Mouse (Mus musculus): ENCODE data around the gene Cdc42. TPM values are rescaled to one million over a fixed set of nuclear protein-coding genes. Genes with fewer than 3 reads are reported as not detected.
A peak's percentile ranks its signal among the peaks of the same experiment; 100 is the strongest.

Cdc42 gene
- polyA plus RNA-seq, 1 experiment from 2014 or later = 669 TPM

DNA sequence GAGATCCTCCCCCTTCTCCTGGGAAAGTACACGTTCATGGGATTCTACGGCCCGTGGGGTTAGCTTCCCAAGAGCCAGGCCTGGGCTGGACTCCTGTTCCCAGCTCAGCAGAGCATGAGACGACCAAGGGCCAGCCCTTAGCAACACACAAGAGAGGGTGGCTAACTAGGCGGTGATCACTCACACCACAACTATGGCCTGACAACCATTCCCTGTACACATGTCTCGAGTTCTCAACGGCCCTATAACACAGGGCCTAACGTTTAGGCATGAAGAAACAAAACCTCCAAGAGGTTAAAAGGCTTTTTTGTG lies 51.0 kb downstream of the Cdc42 start:
- no peaks in the 10 kb centered on the region for H3K27me3 ChIP-seq
- H3K9me3 ChIP-seq = no peaks in the 10 kb centered on the region
- no peak for ATAC-seq (ENCODE audit: insufficient number of reproducible peaks, insufficient read depth, low FRiP score, low TSS enrichment)
- WGBS = 72% methylated on average over 8 of the region's 8 CpGs
- no peak overlapping the region for H3K4me3 ChIP-seq
- H3K36me3 ChIP-seq = no peaks in the 10 kb centered on the region
- no peak overlapping the region for H3K27ac ChIP-seq
- H3K4me1 ChIP-seq = peaks cover 12% of the 10 kb centered on the region
- H3K4me2 ChIP-seq (replicated peaks) = no peak overlapping the region
- H3K9ac ChIP-seq = no peak overlapping the region

DNA sequence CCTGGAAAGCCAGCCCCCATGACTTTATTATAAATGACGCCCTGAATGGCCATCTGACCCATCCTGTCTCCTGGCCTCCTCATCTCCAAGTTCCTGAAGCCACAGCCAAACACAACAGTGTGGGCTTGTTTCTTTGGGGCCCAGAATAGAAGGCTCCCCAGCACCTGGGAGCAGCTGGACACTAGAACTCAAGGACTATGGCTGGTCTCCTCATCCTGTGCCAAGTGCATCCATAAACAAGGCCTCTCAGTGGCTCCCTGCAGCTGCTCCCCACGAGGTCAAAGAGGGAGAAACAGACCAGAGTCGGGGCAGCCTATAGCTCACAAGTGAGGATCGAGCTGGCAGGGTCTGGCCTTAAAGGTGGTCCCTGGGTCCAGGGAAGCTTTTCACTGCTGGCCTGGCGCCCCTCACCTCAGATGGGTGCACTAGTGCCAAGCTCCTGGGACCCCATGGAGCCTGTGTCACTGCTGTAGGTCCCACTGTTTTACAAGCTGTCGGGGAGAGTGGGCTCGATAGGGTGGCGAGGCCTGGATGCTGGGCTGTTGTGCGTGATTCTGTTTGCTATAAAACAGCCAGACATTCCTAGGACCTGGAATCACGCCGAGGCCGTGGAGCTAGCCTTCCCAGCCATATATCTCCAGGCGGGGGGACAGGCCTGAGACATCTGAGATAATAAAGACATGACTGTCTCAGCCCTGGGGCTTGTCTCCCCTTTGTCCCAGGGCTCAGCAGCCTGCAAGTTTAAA lies 51.5 kb downstream of the Cdc42 start:
- H3K27me3 ChIP-seq = no peaks in the 10 kb centered on the region
- H3K4me1 ChIP-seq = peaks cover 14% of the 10 kb centered on the region
- WGBS = 79% methylated on average over 13 of the region's 13 CpGs
- no peak overlapping the region for H3K4me2 ChIP-seq (replicated peaks)
- no peak overlapping the region for H3K4me3 ChIP-seq
- H3K36me3 ChIP-seq = no peaks in the 10 kb centered on the region
- H3K27ac ChIP-seq = no peak overlapping the region
- no peak for ATAC-seq (ENCODE audit: insufficient number of reproducible peaks, insufficient read depth, low FRiP score, low TSS enrichment)
- no peaks in the 10 kb centered on the region for H3K9me3 ChIP-seq
- no peak overlapping the region; the same call in 1 of the 2 replicates for H3K9ac ChIP-seq

DNA sequence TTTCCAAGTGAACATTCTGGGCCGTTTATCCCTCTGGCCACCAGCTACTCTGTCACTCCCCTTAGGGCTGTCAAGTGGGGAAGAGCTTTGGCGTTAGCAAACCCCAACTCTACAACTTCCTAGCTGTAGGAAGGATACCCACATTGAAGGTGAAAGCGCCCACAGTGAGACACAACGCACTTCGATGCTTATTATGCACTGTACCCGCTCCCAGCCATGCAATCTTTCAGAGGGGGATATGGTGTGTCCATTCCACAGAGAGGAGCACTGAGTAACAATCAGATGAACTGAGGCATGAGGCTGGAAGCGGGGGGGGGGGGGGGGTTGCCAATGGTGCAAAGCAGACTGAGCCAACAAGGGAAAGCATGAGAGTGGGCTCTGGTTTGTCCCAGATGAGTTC lies 52.5 kb downstream of the Cdc42 start:
- no peak overlapping the region for H3K27ac ChIP-seq
- no peaks in the 10 kb centered on the region for H3K36me3 ChIP-seq
- peaks cover 14% of the 10 kb centered on the region for H3K4me1 ChIP-seq
- no peak overlapping the region for H3K9ac ChIP-seq
- H3K4me2 ChIP-seq (replicated peaks) = no peak overlapping the region
- H3K27me3 ChIP-seq = no peaks in the 10 kb centered on the region
- no peaks in the 10 kb centered on the region for H3K9me3 ChIP-seq
- ATAC-seq (ENCODE audit: insufficient number of reproducible peaks, insufficient read depth, low FRiP score, low TSS enrichment) = no peak
- no peak overlapping the region for H3K4me3 ChIP-seq
- WGBS = 88% methylated on average over 7 of the region's 7 CpGs

DNA sequence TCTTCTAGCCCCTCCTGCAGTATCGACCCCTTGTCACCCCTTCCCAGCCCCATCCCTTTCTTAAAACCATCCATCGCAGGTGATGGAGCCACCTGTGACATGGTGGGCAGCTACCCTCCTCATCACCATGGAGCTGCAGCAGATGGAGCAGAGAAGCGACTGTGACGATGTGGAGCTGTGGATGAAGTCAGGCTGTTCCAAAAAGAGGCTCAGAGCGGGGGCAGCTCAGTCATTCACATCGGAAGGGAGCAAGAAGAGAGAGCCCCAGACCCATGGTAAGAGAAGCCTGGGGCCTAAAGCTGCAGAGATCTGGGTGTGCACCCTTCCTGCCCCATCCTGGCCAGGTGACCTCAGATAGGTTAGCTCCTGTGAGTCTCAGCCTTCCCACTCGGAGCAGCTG lies 53.4 kb downstream of the Cdc42 start:
- Histone ChIP-seq H3K36me3 (no peaks in the 10 kb centered on the region), H3K4me1 (peaks cover 14% of the 10 kb centered on the region), H3K27me3 (no peaks in the 10 kb centered on the region), H3K9ac (no peak overlapping the region), H3K27ac (no peak overlapping the region), H3K4me2 (replicated peaks) (no peak overlapping the region), H3K4me3 (no peak overlapping the region), H3K9me3 (no peaks in the 10 kb centered on the region)
- 92% methylated on average over 7 of the region's 7 CpGs for WGBS
- no peak for ATAC-seq (ENCODE audit: insufficient number of reproducible peaks, insufficient read depth, low FRiP score, low TSS enrichment)

DNA sequence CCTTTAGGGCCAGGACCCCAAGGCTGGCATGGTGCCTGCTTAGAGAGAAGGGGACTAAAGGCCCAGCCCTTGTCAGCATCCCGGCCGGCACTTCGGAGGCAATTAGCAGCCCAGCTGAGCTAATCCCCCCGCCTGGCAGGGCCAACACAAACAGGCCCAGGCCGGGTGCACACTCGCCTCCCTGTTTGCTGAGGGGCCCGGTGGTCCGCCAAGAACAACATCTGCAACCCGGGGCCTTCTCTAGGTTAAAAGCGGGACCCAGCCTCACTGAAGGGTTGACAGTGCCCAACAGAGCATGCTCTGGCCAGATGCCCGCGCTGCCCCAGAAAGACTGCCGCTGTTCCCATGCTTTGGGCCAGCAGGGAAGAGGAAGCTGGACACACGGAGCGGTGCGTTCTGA lies 55.9 kb downstream of the Cdc42 start:
- 64% methylated on average over 16 of the region's 16 CpGs for WGBS

DNA sequence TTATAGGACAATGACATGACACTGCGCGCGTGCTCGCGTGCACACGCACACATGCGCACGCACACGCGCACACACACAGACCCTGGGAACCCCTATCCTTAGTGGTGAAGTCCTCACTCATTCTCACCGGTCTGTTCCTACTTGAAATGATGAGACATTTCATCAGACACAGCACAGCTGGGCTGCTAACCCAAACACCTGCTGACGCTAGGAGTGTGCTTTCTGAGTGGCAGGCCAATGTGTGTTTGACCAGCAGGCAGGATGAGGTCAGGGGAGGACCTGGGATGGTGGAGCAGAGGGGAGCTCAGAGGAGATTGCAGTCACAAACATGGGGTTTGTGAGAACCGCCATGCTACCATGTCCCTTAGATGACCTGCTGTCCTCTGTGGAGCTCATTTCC lies 57.3 kb downstream of the Cdc42 start:
- Histone ChIP-seq H3K9ac (no peak overlapping the region), H3K27ac (no peak overlapping the region), H3K4me2 (replicated peaks) (no peak overlapping the region), H3K4me1 (peaks cover 6% of the 10 kb centered on the region; the same call in 1 of the 2 replicates), H3K4me3 (no peak overlapping the region), H3K27me3 (no peaks in the 10 kb centered on the region), H3K9me3 (no peaks in the 10 kb centered on the region), H3K36me3 (no peaks in the 10 kb centered on the region; the same call in 1 of the 2 replicates)
- no peak for ATAC-seq (ENCODE audit: insufficient number of reproducible peaks, insufficient read depth, low FRiP score, low TSS enrichment)
- WGBS = 94% methylated on average over 13 of the region's 13 CpGs

More for the DNA sequence above, 55.9 kb downstream of the Cdc42 start:
- H3K9me3 ChIP-seq = no peaks in the 10 kb centered on the region
- no peak overlapping the region for H3K4me2 ChIP-seq (replicated peaks)
- no peak overlapping the region for H3K27ac ChIP-seq
- H3K27me3 ChIP-seq = no peaks in the 10 kb centered on the region
- no peak overlapping the region for H3K9ac ChIP-seq
- H3K36me3 ChIP-seq = no peaks in the 10 kb centered on the region; the same call in 1 of the 2 replicates
- no peak overlapping the region for H3K4me3 ChIP-seq
- peaks cover 6% of the 10 kb centered on the region; the same call in 1 of the 2 replicates for H3K4me1 ChIP-seq
- no peak for ATAC-seq (ENCODE audit: insufficient number of reproducible peaks, insufficient read depth, low FRiP score, low TSS enrichment)

DNA sequence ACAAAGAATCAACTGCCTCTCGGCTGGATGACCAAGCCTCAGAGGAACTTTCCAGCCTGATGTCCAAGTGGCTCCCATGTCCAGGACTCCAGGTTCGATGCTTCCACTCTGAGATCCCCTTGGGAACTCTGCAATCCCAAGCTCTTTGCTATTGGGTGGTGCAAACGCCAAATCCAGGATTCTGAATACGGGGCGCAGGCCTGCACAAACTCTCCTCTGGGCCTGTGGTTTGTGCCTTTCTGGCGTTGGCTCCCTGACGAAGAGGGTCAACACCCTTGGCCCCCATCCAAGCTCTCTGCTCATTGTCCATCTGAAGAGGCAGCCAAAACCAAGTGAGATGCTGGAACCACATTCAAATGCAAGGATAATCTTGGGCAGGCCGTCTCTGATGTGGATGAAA lies 59.1 kb downstream of the Cdc42 start:
- no peak overlapping the region for H3K9ac ChIP-seq
- no peak overlapping the region for H3K27ac ChIP-seq
- WGBS = 87% methylated on average over 8 of the region's 8 CpGs
- no peaks in the 10 kb centered on the region; the same call in 1 of the 2 replicates for H3K36me3 ChIP-seq
- no peaks in the 10 kb centered on the region for H3K27me3 ChIP-seq
- H3K4me3 ChIP-seq = no peak overlapping the region
- H3K4me2 ChIP-seq (replicated peaks) = no peak overlapping the region
- H3K4me1 ChIP-seq = peaks cover 6% of the 10 kb centered on the region; the same call in 1 of the 2 replicates
- ATAC-seq (ENCODE audit: insufficient number of reproducible peaks, insufficient read depth, low FRiP score, low TSS enrichment) = no peak
- H3K9me3 ChIP-seq = no peaks in the 10 kb centered on the region

DNA sequence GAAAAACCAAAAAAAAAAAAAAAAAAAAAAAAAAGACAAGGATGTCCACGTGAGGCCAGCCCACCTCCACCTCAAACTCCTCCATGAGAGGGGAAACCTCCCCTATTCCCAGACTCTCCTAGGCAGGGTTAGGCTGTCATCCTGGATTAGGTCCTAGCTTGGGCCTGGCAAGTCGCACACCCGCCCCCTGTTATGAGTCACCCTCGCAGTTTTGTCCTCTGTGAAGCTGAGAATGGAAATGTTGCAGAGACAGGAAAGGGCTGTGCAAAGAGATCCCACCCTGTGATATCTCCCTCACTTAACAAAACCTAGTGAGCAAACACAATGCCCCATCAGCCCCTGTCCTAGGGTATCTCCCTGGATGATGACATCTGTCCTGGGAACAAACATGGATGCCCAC lies 59.9 kb downstream of the Cdc42 start:
- peaks cover 6% of the 10 kb centered on the region; the same call in 1 of the 2 replicates for H3K4me1 ChIP-seq
- H3K4me3 ChIP-seq = no peak overlapping the region
- no peak overlapping the region for H3K27ac ChIP-seq
- no peaks in the 10 kb centered on the region; the same call in 1 of the 2 replicates for H3K36me3 ChIP-seq
- no peak for ATAC-seq (ENCODE audit: insufficient number of reproducible peaks, insufficient read depth, low FRiP score, low TSS enrichment)
- 90% methylated on average over 4 of the region's 4 CpGs for WGBS
- H3K9ac ChIP-seq = no peak overlapping the region
- no peaks in the 10 kb centered on the region for H3K27me3 ChIP-seq
- H3K9me3 ChIP-seq = no peaks in the 10 kb centered on the region
- H3K4me2 ChIP-seq (replicated peaks) = no peak overlapping the region

DNA sequence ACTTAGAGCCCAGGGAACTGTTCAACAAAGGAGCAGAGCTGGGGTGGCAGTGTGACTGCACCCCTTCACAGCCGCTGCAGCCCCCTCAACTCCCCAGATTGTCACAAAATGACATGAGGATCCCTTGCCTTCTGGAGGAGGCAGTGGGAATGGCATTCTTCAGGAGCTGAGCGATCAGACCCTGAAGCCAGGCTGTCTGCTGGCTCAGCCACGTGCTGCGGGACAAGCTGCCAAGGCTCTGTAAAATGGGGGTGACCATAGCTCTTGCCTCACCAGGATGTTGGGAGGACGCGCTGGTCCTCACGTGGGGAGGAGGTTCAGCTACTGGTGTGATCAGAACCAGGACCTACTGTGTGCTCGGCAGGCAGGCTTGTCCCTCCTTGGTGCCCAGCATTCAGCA lies 62.6 kb downstream of the Cdc42 start:
- H3K9me3 ChIP-seq = no peaks in the 10 kb centered on the region
- H3K4me1 ChIP-seq = no peaks in the 10 kb centered on the region
- H3K27me3 ChIP-seq = no peaks in the 10 kb centered on the region
- H3K27ac ChIP-seq = no peak overlapping the region
- no peak for ATAC-seq (ENCODE audit: insufficient number of reproducible peaks, insufficient read depth, low FRiP score, low TSS enrichment)
- 80% methylated on average over 8 of the region's 8 CpGs for WGBS
- H3K9ac ChIP-seq = no peak overlapping the region
- no peaks in the 10 kb centered on the region; the same call in 1 of the 2 replicates for H3K36me3 ChIP-seq
- no peak overlapping the region for H3K4me2 ChIP-seq (replicated peaks)
- no peak overlapping the region for H3K4me3 ChIP-seq

DNA sequence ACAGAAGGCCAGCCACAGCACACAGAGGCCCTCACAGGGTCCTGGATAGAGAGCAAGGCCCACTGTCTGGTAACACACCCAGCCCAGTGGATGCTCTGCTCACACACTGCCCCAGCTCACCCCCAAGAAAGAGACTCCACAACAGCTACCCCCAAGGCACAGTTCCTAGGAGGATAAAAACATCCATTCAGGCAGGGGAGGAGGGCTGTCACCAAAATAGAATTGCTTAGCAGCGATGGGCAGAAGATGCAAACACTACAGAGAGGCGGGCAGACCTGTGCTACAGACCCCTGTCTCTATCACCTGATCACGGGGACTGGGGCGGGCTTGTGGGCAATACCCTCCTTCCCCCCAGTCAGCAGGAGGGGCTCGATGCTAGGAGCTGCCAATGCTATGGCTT lies 63.0 kb downstream of the Cdc42 start:
- no peak overlapping the region for H3K4me3 ChIP-seq
- H3K9me3 ChIP-seq = no peaks in the 10 kb centered on the region
- H3K27me3 ChIP-seq = no peaks in the 10 kb centered on the region
- H3K4me2 ChIP-seq (replicated peaks) = no peak overlapping the region
- ATAC-seq (ENCODE audit: insufficient number of reproducible peaks, insufficient read depth, low FRiP score, low TSS enrichment) = no peak
- WGBS = 53% methylated on average over 5 of the region's 5 CpGs
- H3K27ac ChIP-seq = 0 out of 2 replicates have a peak overlapping the region, but pooled peaks have one; percentile 37
- H3K4me1 ChIP-seq = no peaks in the 10 kb centered on the region
- no peaks in the 10 kb centered on the region; the same call in 1 of the 2 replicates for H3K36me3 ChIP-seq
- no peak overlapping the region for H3K9ac ChIP-seq

DNA sequence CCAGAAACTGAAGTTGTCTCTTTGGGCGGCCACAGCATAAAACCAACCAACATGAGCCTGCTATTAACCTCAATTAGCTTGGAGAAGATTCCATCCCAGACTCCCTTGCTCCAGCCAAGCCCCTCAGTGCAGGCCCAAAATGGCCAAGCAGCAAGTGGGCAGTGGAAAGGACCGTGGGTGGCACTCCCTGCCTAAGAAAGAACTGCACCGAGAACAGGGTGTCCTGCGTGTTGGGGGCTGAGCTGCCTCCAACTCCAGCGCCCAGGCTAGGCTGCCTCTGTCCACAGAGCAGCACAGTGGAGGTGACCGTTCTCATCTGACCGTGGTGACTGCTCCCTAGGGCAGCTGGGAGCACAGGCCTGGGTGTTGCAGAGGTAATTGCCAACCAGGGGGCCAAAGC lies 63.5 kb downstream of the Cdc42 start:
- 69% methylated on average over 7 of the region's 7 CpGs for WGBS
- no peak overlapping the region for H3K9ac ChIP-seq
- H3K27me3 ChIP-seq = no peaks in the 10 kb centered on the region
- peak overlapping the region; percentile 37; the same call in 1 of the 2 replicates for H3K27ac ChIP-seq
- no peak overlapping the region for H3K4me3 ChIP-seq
- ATAC-seq (ENCODE audit: insufficient number of reproducible peaks, insufficient read depth, low FRiP score, low TSS enrichment) = no peak
- no peak overlapping the region for H3K4me2 ChIP-seq (replicated peaks)
- H3K9me3 ChIP-seq = no peaks in the 10 kb centered on the region
- no peaks in the 10 kb centered on the region for H3K4me1 ChIP-seq
- no peaks in the 10 kb centered on the region; the same call in 1 of the 2 replicates for H3K36me3 ChIP-seq

DNA sequence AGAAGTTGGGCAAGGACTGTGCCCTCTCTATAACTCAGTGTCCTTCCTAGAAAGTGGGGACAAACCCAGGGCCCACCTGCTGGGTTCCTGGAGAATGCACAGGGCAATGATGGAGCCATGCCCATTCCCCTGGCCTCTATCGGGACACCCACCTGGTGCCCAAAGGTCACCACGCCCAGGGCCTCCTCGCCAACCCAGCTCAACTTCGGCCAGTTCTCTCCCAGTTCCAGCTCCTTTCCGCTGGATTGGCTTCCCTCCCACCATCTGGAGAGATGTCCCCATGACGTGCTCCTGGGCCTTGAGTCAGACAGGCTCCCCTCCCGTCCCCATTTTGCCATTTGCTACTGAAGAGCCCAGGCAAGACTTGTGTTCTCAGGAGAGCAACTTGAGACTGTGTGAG lies 64.9 kb downstream of the Cdc42 start:
- Histone ChIP-seq H3K27ac (no peak overlapping the region), H3K27me3 (no peaks in the 10 kb centered on the region), H3K36me3 (no peaks in the 10 kb centered on the region), H3K9ac (no peak overlapping the region), H3K4me1 (no peaks in the 10 kb centered on the region), H3K9me3 (no peaks in the 10 kb centered on the region), H3K4me3 (no peak overlapping the region), H3K4me2 (replicated peaks) (no peak overlapping the region)
- WGBS = 84% methylated on average over 7 of the region's 7 CpGs
- no peak for ATAC-seq (ENCODE audit: insufficient number of reproducible peaks, insufficient read depth, low FRiP score, low TSS enrichment)
